Mouse (Mus musculus) heart, embryonic 11.5 days (tissue): ENCODE data around the gene Slf2. TPM values are rescaled to one million over a fixed set of nuclear protein-coding genes. Genes with fewer than 3 reads are reported as not detected.

ENCODE experiments used
- ATAC-seq: fragments of 200-750 bp; cut with Nextera tagmentation; replicated peaks from 2 replicates; pipeline ENCODE4 v1.8.0; 2017; ENCODE audit warnings: moderate library complexity; ENCODE audit not compliant: insufficient number of reproducible peaks, low FRiP score, low TSS enrichment
- H3K27ac ChIP-seq: fragments of 300-500 bp; sonication (generic); 2 replicates; pipeline ENCODE4 v1.5.1; 2014; ENCODE audit warnings: mild to moderate bottlenecking, low read depth, low read length
- H3K27me3 ChIP-seq: fragments of 300-500 bp; sonication (generic); 2 replicates; pipeline ENCODE4 v1.6.1; 2014; ENCODE audit warnings: mild to moderate bottlenecking, low read length, mixed read lengths; ENCODE audit not compliant: control insufficient read depth, insufficient read depth
- H3K36me3 ChIP-seq: fragments of 300-500 bp; sonication (generic); 2 replicates; pipeline ENCODE4 v1.6.1; 2014; ENCODE audit warnings: mild to moderate bottlenecking, low read length, moderate library complexity, mixed read lengths; ENCODE audit not compliant: control insufficient read depth, insufficient read depth
- H3K4me1 ChIP-seq: fragments of 300-500 bp; sonication (generic); 2 replicates; pipeline ENCODE4 v1.6.1; 2014; ENCODE audit warnings: low read length; ENCODE audit not compliant: control insufficient read depth, insufficient read depth
- H3K4me2 ChIP-seq: fragments of 300-500 bp; sonication (generic); 2 replicates; pipeline ENCODE4 v1.6.1; 2014; ENCODE audit warnings: mild to moderate bottlenecking, moderate library complexity
- H3K4me3 ChIP-seq: fragments of 300-500 bp; sonication (generic); 2 replicates; pipeline ENCODE4 v1.5.1; 2014; ENCODE audit warnings: low read depth, low read length
- H3K9ac ChIP-seq: fragments of 300-500 bp; sonication (generic); 2 replicates; pipeline ENCODE4 v1.6.1; 2014; ENCODE audit warnings: mild to moderate bottlenecking, low read depth, low read length, moderate library complexity
- H3K9me3 ChIP-seq: fragments of 300-500 bp; sonication (generic); replicated peaks from 2 replicates; pipeline ENCODE4 v1.6.1; 2016; ENCODE audit warnings: low read length; ENCODE audit not compliant: control insufficient read depth
- WGBS: fragments of 180-500 bp; shearing (Covaris S2); extraction: QIAGEN DNeasy Blood & Tissue Kit; methylation state at CpG from one replicate; pipeline ENCODE4 v1.1.7; 2014; ENCODE audit not compliant: insufficient replicate concordance; 5-methylcytosine and 5-hydroxymethylcytosine counted together
- polyA plus RNA-seq: library from polyadenylated mRNA; unstranded; fragments of >200 nt; fragmentation: Nextera tagmentation; extraction: Ambion mirVana; gene quantifications from 2 replicates; pipeline ENCODE4 v1.2.1, GENCODE M21; 2014

Gene Slf2
- polyA plus RNA-seq, 1 experiment from 2014 or later: 57.1 TPM

GRCm38 (mm10) chr19:44931454-44931759, 456 bp downstream of the Slf2 start:
- Histone ChIP-seq H3K36me3 (peaks cover 10% of the 10 kb centered on the region), H3K4me2 (peak overlapping the region; percentile 73), H3K27ac (peak overlapping the region; percentile 90), H3K4me3 (peak overlapping the region; percentile 94), H3K9ac (peak overlapping the region; percentile 85), H3K27me3 (no peaks in the 10 kb centered on the region), H3K4me1 (peaks cover 34% of the 10 kb centered on the region), H3K9me3 (no peaks in the 10 kb centered on the region)
- peak; percentile 87 for ATAC-seq
- WGBS: 0% methylated on average over 18 of the region's 18 CpGs

DNA sequence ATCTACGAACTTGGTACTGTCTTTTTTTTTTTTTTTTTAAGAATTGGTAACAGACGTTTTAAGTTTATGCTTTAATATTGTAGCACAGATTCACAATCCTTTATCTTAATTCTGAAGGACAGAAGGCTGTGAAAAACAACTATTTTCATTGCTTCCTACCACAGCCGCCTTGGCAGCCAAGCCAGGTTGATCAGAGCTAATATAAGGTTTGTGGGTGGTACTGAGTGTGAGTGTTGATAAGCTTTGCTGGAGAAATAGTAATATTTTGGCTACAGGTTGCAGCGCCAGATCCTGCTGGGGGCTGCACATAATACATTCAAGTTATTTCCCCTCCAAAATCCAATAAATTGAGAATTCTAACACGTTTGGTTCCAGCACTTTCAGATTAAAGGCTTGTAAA, 1.1 kb downstream of the Slf2 start:
- peak overlapping the region; percentile 94 for H3K4me3 ChIP-seq
- no peak for ATAC-seq
- peaks cover 13% of the 10 kb centered on the region for H3K36me3 ChIP-seq
- peak overlapping the region; percentile 73 for H3K4me2 ChIP-seq
- WGBS: 42% methylated on average over 5 of the region's 5 CpGs
- peaks cover 30% of the 10 kb centered on the region for H3K4me1 ChIP-seq
- no peak overlapping the region for H3K27ac ChIP-seq
- H3K27me3 ChIP-seq: no peaks in the 10 kb centered on the region
- H3K9ac ChIP-seq: peak overlapping the region; percentile 52; the same call in 1 of the 2 replicates
- H3K9me3 ChIP-seq: no peaks in the 10 kb centered on the region

DNA sequence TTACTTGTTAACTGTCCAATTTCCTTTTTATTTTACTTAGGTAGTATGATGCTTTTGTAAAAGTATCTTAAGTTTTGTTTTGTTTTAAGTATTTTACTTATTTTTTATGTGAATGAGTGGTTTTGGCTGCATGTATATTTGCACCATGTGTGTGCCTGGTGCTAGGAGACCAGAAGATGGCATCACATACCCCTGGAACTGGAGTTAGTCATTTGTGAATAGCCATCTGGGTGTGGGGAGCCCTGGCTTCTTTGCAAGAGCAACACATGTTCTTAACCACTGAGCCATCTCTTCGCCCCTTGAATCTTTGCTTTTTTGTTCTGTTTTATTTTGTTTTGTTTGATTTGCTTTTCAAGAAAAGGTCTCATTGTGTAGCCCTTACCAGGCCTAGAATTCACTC, 2.2 kb downstream of the Slf2 start:
- no peak for ATAC-seq
- H3K36me3 ChIP-seq: peaks cover 13% of the 10 kb centered on the region
- no peaks in the 10 kb centered on the region for H3K9me3 ChIP-seq
- H3K4me3 ChIP-seq: no peak overlapping the region
- no peaks in the 10 kb centered on the region for H3K27me3 ChIP-seq
- no peak overlapping the region for H3K9ac ChIP-seq
- peaks cover 26% of the 10 kb centered on the region for H3K4me1 ChIP-seq
- peak overlapping the region; percentile 25; the same call in 1 of the 2 replicates for H3K4me2 ChIP-seq
- 78% methylated on average over 1 of the region's 1 CpGs for WGBS
- H3K27ac ChIP-seq: no peak overlapping the region

- Histone ChIP-seq H3K4me3 (no peak overlapping the region), H3K36me3 (peaks cover 48% of the 10 kb centered on the region), H3K4me2 (no peak overlapping the region), H3K27me3 (no peaks in the 10 kb centered on the region), H3K27ac (no peak overlapping the region), H3K9ac (no peak overlapping the region), H3K4me1 (no peaks in the 10 kb centered on the region), H3K9me3 (no peaks in the 10 kb centered on the region)
- WGBS: 94% methylated on average over 2 of the region's 2 CpGs
- ATAC-seq: no peak
These were observed 28.7 kb downstream of the Slf2 start for GRCm38 (mm10) chr19:44959633-44960032.

DNA sequence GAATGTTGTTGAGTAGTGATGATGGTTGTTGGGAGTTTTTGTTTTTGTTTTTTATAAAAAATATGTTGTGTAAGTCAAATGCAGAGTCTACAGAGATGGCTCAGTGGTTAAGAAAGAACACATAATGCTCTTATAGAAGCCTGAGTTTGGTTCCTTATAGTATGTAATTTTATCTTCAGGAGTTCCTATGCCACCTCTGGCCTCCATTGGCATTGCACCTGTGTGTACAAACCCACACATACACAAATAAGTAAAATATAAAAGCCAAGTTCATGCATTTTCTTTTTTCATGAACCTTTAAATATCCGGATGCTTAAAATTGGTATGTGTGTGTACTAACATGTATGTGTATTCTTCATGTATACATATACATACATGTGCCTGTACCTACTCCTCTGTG, 35.0 kb downstream of the Slf2 start:
- Histone ChIP-seq H3K9ac (no peak overlapping the region), H3K36me3 (peaks cover 47% of the 10 kb centered on the region), H3K9me3 (no peaks in the 10 kb centered on the region), H3K27me3 (no peaks in the 10 kb centered on the region), H3K27ac (no peak overlapping the region), H3K4me2 (no peak overlapping the region), H3K4me3 (no peak overlapping the region), H3K4me1 (no peaks in the 10 kb centered on the region)
- 81% methylated on average over 1 of the region's 1 CpGs for WGBS
- ATAC-seq: no peak

DNA sequence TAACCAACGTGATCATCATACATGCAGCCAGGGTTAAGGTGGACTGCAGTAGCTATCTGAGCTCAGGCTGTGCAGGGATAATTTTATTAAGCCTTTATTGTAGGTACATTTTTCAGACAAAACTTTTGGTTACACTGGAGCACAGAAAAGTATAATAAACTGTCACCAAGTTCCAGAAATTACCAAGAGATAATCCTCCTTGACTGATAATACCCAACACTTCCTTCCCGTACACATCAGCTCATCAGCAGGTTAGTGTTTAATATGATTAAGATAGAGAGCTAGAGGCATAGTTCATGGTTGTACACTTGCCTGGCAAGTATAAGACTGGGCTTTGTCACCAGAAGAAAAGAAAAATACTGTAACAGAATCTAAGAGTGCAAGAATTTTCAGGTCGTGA, 37.4 kb downstream of the Slf2 start:
- no peak overlapping the region for H3K4me2 ChIP-seq
- H3K27me3 ChIP-seq: no peaks in the 10 kb centered on the region
- peaks cover 44% of the 10 kb centered on the region for H3K36me3 ChIP-seq
- no peaks in the 10 kb centered on the region for H3K4me1 ChIP-seq
- no peak overlapping the region for H3K9ac ChIP-seq
- 78% methylated on average over 3 of the region's 3 CpGs for WGBS
- H3K27ac ChIP-seq: no peak overlapping the region
- H3K4me3 ChIP-seq: no peak overlapping the region
- H3K9me3 ChIP-seq: no peaks in the 10 kb centered on the region
- no peak for ATAC-seq

DNA sequence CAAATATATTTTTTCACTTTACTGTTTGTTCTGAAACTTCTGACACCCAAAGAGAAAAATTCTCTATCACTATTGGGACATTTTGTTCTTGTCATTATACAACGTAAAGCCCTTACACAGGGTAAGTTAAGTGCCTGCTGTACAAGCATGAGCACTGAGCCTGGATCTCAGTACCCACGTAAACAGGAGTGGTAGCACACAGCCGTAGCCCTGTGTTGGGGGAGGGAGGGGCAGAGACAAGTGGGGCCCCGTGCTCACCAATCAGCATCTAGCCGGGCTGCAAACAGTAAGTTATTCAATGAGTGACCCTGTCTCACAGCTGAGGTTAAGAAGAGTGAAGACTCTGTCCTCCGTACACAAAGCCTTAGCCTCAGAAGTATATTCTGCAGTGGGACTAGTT, 45.7 kb downstream of the Slf2 start:
- H3K9me3 ChIP-seq: no peaks in the 10 kb centered on the region
- H3K4me1 ChIP-seq: no peaks in the 10 kb centered on the region
- ATAC-seq: no peak
- H3K4me3 ChIP-seq: no peak overlapping the region
- H3K9ac ChIP-seq: no peak overlapping the region
- H3K27ac ChIP-seq: no peak overlapping the region
- WGBS: 82% methylated on average over 6 of the region's 6 CpGs
- no peak overlapping the region for H3K4me2 ChIP-seq
- H3K36me3 ChIP-seq: peaks cover 52% of the 10 kb centered on the region
- no peaks in the 10 kb centered on the region for H3K27me3 ChIP-seq

DNA sequence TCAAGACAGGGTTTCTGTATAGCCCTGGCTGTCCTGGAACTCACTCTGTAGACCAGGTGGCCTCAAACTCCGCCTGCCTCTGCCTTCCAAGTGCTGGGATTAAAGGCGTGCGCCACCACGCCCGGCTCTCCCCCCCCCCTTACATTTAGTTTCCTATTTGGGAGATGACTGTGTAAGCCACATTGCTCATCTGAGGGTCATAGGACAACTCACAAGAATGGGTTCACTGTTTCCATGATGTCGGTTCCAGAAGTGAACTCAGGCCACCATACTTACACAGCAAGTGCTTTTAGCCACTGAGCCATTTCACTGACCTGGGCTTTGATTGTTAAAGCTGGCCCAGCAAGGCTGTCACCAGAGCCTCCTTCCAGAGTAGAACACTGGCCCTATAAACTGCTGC, 46.2 kb downstream of the Slf2 start:
- Histone ChIP-seq H3K36me3 (peaks cover 52% of the 10 kb centered on the region), H3K9ac (no peak overlapping the region), H3K4me1 (no peaks in the 10 kb centered on the region), H3K9me3 (no peaks in the 10 kb centered on the region), H3K27ac (no peak overlapping the region), H3K4me3 (no peak overlapping the region), H3K4me2 (no peak overlapping the region), H3K27me3 (no peaks in the 10 kb centered on the region)
- WGBS: 87% methylated on average over 6 of the region's 6 CpGs
- ATAC-seq: no peak

- Histone ChIP-seq H3K9me3 (no peaks in the 10 kb centered on the region), H3K9ac (no peak overlapping the region), H3K27ac (no peak overlapping the region), H3K36me3 (peaks cover 29% of the 10 kb centered on the region), H3K27me3 (no peaks in the 10 kb centered on the region), H3K4me2 (no peak overlapping the region), H3K4me1 (no peaks in the 10 kb centered on the region), H3K4me3 (no peak overlapping the region)
- 78% methylated on average over 2 of the region's 2 CpGs for whole genome bisulfite sequencing
- no peak for ATAC-seq
These were observed 49.8 kb downstream of the Slf2 start for GRCm38 (mm10) chr19:44980787-44981186.
